Mouse (Mus musculus): ENCODE measurements around the gene Chrna9.

Chrna9 gene

DNA sequence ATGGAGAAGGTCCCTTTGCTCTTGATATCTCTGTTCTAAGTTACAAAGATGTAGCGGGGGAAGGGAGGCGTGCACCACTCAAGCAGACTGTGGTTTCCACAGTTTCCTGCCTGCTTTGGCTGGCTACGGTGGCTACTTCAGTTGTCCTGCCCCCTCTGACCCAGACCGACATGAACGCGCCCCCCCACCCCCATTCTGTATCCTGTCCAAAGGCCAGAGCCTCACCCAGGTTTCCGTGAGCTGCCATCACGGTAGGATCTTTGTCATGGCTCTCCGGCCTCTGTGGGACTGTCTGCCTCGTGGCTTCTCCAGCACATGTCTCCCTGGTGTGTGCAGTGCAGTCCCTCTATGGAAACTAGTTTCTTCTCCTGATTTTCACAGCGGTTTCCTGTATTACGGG, 15.4 kb upstream of the Chrna9 start:
- DNase-seq (ENCODE audit: inconsistent ontology term) = no peak

DNA sequence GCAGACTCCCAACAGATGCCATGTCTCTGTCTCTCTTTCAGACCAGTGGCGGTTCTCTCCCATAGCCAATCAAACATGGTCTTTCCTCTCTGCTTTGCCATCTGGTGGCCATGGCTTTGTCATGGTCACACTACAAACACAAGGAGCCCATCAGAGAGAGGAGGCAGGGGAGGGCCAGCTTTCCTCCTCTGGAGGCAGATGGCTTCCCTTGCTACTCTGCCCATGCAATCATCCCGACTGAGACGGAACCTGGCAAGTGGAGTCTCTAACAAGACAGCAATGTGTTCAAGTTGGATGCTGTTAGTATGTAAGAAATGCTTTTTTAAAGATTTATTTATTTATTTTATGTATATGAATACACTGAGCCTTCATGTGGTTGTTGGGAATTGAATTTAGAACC, 14.8 kb upstream of the Chrna9 start:
- DNase-seq (ENCODE audit: inconsistent ontology term) = no peak

DNA sequence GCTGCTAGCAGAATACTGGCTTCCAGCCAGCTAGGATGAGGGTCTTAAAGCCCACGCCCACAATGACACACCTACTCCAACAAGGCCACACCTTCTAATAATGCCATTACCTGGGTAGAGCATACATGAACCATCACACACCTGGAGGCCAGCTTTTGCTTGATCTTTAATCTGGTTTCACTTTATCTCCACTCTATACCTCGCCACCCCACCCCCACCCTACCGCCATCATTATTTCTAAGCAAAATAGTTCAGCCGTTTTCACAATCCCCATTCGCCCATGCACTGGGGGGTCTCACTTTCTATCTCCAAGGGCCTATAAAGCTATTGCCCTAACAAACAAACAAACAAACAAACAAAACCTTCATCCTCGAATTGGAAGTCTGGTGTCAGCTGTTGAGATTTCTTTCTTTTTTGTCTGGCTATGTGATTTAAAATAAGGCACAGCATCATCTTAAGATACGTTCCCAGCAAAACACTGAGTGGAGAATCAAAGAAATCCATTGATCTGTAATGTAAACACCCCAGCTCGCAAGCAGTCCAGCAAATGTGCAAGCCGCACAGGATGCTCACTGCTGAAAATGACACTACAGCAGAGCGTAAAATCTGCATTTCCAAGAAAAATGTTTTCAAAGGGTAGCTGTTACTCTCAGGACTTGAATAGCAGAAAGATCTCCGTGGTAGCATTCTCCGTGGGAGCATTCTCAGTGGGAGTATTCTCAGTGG, 13.9 kb upstream of the Chrna9 start:
- DNase-seq (ENCODE audit: inconsistent ontology term) = no peak

DNA sequence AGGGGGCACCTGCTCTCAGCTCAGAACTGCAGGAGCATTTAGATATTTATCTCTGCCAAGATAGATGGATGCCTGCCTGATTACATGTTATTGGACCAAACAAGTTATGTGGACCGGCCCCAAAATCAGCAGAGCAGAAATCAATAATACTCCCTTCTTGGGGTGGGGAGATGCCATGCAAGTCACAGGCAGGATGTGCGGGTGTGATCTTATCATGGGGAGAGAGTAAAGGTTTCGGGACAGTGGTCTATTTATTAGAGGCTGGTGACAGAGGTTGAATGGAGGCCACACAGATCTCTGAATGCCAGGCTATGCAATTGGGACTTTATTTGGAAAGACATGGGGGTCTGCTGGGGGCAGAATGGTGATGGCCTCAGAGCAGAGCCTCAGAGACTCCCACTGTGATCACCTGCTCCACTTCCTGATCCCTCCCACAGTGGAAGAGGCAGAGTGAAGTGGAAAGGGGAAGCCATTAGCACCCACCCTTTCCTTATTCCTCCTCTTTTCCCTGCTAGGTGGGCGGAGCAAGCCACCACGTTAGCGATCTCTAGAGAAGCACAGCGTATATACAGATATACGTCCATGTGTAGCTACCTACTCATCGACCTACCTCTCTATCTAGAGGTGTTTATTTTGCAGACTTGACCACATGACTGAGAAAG, 13.1 kb upstream of the Chrna9 start:
- DNase-seq (ENCODE audit: inconsistent ontology term) = no peak

DNA sequence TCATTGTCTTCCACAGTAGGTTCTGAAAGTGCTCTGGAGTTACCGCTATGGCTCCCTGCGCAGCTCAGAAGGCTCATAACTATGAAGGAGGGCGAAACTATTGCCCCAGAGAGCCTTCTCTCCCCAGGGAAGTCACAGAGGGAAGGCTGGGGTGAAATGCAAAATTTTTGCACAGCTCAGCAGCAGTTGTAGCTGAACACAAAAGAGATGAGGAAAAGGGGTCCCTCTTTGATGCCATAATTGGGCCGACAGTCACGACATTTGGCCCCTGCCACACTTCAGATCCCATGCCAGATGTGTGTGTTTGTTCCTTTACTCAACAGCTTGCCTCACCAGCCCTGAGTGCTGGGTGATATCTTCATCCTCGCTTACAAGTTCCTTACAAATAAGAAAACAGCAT, 8.1 kb upstream of the Chrna9 start:
- DNase-seq (ENCODE audit: inconsistent ontology term) = no peak

DNA sequence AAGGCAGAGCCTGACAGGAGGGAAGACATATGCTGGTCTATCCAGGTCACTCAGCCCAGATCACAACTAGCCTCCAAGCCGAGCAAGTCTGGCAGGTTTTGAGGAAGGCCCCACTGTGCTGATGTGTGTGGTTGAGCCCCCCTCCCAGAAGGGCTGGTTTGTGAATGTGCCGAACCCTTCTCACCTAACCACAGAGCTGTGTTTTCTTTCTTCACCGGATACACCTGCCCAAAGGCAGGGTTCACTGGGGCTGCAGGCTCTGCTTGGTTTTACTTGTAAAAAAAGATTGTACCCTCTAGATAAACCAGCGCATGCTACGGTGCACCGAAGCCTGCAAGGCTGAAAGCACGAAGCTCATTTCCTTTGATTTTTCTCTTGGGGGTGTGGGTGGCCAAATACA, 5.6 kb upstream of the Chrna9 start:
- DNase-seq (ENCODE audit: inconsistent ontology term) = no peak

DNA sequence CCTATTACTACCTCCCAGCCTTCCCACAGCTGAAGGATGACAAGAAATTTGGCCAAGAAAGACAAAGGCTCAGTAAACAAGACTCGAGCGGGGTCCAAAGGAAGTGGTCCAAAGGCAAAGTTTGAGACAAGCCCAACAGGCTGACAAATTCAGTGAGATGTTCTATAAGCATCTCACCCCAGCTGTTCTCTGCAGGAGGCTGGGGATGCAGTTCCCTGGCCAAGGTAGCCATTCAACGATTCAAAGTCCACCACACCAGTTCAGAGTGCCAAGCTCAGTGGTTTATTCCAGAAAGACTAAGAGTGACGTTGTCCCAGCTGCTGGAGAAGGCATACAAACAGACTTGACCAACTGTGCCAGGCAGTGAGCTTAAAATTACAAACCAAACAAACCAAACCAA, 4.5 kb upstream of the Chrna9 start:
- no peak for DNase-seq (ENCODE audit: inconsistent ontology term)

DNA sequence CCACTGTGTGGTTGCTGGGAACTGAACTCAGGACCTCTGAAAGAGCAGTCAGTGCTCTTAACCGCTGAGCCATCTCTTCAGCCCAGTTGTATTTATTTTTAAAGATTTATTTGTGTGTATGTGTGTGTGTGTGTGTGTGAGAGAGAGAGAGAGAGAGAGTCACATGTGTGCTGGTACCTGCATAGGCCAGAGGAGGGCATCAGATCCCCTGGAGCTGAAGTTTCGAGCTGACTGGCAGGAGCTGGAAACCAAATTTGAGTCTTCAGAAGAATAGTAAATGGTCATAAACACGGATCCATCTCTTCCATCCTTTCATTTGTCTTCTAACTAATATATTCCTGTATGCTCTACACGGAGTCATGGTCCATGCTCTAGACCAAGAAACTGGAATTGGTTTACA, 1.5 kb upstream of the Chrna9 start:
- no peak for DNase-seq (ENCODE audit: inconsistent ontology term)

DNA sequence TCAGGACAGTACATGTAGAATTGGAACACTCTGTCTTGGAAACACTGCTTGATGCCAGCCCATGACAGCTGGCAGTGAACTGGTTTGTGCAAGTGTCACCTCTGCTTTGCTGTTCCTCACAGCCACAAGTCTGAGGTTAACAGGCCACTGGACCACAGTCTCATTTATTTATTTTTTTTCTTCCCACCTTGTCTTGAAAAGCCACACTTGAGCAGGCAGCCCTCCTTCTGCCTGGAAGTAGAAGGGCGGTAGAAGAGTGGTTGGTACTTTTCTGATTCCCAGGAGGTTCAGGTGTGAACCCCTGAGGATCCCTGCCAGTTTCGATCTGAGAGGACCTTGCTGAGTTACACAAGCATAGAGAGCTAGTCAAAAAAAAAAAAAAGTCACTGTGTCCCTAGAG, 957 bp upstream of the Chrna9 start:
- no peak for DNase-seq (ENCODE audit: inconsistent ontology term)

DNA sequence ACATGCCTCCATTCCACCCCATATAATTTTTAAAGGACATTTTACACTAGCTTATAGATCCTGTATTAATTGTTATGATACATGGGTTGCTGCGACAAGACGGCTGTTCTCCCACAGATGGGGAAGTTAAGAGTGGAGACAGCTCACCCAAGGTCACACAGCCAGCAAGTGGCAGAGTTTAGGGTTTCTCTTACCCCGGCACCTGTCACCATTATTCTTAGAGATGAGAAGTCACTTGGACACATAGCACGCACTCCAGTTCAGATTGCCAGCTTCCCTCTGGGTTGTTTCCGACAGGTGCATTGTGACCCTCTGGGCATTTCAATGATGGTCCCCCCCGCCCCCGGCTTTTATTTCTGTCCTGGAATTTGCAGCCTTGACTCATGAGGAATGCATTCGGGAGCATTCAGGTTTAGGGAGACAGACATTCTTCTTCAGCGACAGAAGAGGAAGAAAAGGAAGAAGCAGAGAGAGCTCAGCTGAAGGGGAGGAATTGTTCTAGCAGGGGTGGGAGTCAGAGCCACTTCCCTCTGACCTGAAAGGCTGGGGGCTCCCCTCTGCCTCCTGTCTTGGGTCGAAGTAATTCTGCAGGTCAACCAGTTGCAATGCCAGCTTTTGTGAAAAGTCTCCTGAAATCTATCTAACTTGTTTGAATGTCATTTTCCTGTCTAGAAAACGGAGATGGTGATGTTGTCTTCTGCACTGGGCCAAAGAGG, 2.4 kb downstream of the Chrna9 start:
- peak; percentile 90 for DNase-seq (ENCODE audit: inconsistent ontology term)

DNA sequence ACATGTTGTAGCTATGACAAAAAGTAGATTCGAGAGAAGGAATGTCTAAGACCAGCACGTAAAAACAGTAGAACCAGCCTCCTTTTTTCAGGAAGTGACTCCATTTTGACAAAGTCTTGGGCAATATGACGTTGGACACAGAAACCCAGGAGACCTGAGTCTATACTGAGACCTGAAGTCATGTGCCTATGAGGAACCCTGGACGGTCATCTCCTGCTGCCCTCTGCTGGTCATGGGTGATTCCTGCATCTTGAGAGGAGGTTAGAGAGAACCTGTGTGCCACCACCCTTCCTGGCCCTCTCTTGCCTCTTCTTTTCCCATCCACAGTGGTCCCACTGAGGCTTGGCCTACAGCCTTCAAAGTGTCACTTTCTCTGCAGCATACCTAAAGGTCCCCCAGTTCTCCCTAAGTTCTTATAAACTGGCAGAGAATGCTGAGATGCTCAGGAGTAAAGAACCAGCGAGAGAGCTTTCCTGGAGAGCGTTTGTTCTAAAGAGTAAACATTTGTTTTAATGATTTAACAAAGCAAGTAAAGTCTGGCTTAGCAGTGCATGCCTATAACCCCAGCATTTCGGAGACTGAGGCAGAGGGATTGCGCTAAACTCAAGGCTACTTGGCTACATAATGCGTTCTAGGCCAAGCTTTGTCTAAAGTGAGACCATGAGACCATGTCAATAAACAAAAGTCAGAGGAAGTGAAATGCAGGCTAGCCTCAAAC, 3.4 kb downstream of the Chrna9 start:
- peak; percentile 73 for DNase-seq (ENCODE audit: inconsistent ontology term)

DNA sequence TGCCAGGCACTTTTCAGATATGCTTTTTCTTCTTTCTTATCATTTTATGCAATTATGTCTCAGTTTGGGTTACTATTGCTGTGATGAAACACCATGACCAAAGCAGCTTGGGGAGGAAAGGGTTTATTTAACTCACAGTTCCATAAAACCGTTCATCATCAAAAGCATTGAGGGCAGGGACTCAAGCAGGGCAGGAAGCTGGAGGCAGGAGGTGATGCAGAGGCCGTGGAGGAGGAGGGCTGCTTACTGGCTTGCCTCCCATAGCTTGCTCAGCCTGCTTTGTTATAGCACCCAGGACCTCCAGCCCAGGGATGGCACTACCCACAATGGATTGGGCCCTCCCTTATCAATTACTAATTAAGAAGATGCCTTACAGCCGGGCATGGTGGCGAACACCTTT, 6.4 kb downstream of the Chrna9 start:
- no peak for DNase-seq (ENCODE audit: inconsistent ontology term)

DNA sequence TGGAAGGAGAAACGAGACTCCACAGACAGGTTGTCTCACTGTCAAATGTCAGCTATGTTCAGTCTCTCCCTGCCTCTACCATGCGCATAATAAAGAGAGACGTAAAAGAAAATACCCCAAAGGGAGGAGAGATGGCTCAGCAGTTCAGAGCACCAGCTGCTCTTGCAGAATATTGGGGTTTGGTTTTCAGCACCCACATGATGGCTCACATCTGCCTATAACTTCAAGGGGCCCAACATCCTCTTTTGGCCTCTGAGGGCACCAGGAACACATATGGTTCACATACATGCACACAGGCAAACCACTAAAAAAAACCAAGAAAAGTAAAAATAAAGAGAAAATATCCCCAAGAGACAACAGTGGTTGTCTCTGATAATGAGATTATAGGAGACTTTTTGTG, 15.1 kb downstream of the Chrna9 start:
- DNase-seq (ENCODE audit: inconsistent ontology term) = no peak

DNA sequence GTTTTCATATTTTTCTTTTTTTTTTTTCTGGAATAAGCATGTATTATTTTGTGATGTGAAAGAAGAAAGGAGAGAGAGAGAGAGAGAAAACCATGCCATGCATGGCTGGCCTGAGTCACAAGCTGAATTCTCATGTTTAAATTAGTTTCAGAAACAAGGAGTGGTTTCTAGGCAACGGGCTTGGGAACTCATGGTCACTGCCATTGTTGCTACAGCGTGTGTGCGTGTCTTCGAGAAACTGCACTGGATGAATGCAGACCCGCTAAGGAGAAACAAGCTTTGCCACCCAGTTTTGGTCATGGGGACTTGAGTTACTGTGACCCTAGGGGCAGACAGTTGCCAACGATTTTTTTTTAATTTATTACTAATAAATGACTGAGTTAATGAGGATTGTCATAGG, 15.5 kb downstream of the Chrna9 start:
- DNase-seq (ENCODE audit: inconsistent ontology term) = peak; percentile 76

DNA sequence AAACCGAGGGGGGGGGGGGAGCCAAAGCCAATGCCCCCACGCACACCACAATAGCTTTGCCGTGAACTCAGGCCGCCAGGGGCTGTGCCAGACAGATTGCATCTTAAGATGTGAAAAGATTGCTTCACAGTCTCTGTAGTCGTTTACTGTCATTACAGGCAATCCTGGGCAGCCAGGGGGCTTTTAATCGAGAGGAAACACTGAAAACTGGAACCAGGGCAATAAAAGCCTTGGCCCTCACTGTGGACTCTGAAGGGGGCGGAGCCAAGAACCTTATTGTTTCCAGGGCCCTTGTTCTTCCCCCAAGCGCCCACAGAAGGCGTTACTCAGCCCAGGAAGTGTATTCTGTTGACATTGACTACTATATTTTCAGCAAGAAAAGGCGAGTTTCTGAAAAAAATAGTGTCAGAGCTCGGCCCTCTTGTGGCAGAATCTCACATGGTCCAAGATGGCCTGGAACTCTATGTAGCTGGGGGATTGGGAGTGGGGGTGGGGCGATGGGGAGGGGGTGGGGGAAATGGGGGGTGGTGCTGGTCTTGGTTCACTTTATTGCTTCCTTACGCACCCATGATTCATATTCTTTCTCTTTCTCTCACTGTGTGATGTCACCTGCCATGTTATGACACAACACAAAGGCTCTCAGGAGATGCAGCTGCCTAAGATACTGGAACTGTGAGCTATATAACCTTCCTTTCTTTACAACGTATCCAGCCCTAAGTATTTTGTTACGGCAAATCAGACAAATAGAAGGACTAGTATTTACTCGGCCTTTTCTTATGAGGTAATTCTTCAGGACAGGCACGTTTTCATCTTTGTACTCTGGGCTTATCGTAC, 16.2 kb downstream of the Chrna9 start:
- DNase-seq (ENCODE audit: inconsistent ontology term) = no peak

DNA sequence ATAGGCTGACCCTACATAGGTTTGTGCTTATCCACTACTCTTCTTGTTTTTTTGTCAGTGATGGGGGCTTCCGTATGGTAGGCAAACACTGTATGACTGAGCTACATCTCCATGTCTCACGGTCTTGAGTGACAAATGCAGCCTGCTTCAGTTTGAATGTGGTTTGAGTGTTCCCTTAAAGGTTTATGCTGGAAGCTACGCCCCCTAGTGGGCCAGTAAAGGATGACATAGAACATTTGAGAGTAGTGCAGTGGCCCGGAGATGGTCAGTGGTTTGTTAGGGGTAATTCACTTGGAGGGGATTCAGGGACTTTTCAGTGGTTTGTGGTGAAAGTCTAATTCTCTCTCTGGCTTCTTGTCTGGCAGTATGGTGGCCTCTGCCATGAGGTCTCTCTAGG, 16.8 kb downstream of the Chrna9 start:
- no peak for DNase-seq (ENCODE audit: inconsistent ontology term)

DNA sequence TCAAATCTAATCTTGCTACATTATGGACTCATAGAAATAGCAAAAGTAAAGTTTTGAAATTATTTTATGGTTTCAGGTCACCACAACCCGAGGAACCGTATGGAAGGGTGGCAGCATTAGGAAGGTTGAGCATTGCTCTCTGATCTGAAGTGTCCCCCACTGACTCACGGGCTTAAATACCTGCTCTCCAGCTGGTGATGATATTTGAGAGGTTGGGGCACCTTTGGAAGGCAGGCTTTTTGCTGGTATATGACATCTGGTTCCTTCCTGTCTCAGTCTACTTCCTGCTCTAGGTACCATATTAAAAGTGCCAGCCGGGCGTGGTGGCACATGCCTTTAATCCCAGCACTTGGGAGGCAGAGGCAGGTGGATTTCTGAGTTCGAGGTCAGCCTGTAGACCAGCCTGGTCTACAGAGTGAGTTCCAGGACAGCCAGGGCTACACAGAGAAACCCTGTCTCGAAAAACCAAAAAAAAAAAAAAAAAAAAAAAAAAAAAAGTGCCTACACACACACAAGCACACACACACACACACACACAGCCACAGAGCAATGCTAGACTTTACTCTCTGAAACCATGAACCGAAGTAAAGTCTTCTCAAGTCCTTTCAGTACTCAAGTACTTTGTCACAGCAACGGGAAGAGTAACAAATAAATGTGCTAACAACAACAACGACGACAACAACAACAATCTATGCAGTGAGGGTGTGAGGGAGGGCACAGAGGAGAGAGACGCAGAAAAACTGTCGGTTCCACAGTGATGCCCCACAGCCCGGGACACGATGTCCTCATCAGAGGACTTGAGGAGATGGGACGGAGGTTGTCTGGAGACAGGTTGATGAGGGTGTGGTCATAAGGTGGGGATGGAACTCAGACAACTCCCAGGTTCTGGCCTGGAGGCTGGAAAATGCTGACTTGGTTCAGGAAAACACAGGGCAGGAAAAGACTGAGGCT, 19.7 kb downstream of the Chrna9 start:
- no peak for DNase-seq (ENCODE audit: inconsistent ontology term)

DNA sequence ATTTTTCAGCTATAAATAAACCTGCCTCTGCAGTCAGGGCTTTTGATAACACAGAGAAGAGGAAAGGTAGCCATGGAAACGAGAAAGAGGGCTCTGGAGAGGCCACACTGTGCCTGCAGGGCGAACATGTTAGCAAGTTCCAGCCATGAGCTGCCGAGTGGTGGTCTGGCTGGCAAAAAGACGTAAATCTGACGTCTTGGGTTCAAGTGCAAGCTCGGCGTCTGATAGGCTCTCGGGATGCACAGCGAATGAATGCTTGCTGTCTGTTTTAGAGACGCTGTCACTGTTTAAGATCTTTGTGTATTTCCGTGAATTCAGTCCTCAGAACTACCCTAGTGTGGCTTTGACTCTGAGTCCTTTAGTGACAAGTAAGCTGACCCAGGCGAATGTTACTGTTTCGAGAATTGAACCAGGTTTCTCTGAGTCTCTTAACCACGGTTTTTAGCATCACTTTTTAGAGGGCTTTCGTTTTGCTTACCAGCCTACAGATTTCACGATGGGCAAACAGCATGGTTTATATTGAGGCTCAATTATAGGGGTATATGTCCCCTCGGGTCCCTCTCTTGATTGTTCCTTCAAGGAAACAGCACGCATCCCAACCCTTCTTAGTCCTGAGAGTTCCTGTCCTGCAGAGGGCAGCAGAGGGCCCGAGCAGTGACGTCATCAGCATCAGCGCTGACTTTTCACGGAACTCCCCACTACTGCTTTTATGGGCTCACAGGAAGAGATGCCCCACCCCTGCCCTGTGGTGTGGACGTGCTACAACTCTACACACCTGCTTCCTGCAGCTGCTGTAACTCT, 20.8 kb downstream of the Chrna9 start:
- peak; percentile 38 for DNase-seq (ENCODE audit: inconsistent ontology term)
